Mouse (Mus musculus): ENCODE measurements around the gene Cmas. TPM values are rescaled to one million over a fixed set of nuclear protein-coding genes. Genes with fewer than 3 reads are reported as not detected.

Gene Cmas
- 10 to 100 TPM; 35.0 to 35.9 TPM for total RNA-seq (2021)
- polyA plus RNA-seq (2012; rRNA removed), result 11.7 and 18.5 TPM in 2 replicates
- long read RNA-seq, transcript Cmas-201 (8 exons, 1,760 nt), result major isoform, 55 of 58 reads
- long read RNA-seq, partial matches to known transcripts, result 1 of 58 reads
- long read RNA-seq, other reads (novel, unspliced or antisense), result 2 of 58 reads

GRCm38 (mm10) chr6:142756507-142757333, at the start of gene Cmas:
Gene Cmas, plus strand, starts transcription at chr6:142756686.
- no peaks in the 10 kb centered on the region for H3K27me3 ChIP-seq (ENCODE audit: control insufficient read depth, insufficient read depth, low read length)
- H3K27ac ChIP-seq, result peak within 1 kb of the TSS; percentile 81
- no peaks in the 10 kb centered on the region; the same call in 1 of the 2 replicates for H3K36me3 ChIP-seq (ENCODE audit: control insufficient read depth, insufficient read depth, low read length)
- H3K9ac ChIP-seq (ENCODE audit: low read depth, low read length), result peak within 1 kb of the TSS; percentile 93
- peak within 1 kb of the TSS; percentile 91 for H3K4me3 ChIP-seq
- intact Hi-C loops (cut with DNase I), result loop anchor here (2.0 to 5.0 kb wide), 2 partner anchors 374 to 409 kb away; partner anchors contain the start of gene Pyroxd1
- H3K4me1 ChIP-seq (ENCODE audit: control insufficient read depth, insufficient read depth, low read length), result peaks cover 2% of the 10 kb centered on the region
- DNase-seq, result peak; percentile 91 to 92
- 1% methylated on average over 66 of the region's 68 CpGs for WGBS
- H3K79me2 ChIP-seq (replicated peaks; ENCODE audit: control insufficient read depth, insufficient read depth, low read length), result peaks cover 2% of the 10 kb centered on the region
- TF ChIP-seq EP300 (IDR thresholded peaks at IDR 0.05; ENCODE audit: insufficient read depth, low read depth, low read length) (0 out of 2 replicates have a peak, but pooled peaks have one; percentile 22), POLR2A (IDR thresholded peaks at IDR 0.05; ENCODE audit: insufficient read depth, low read depth, low read length) (peak; percentile 57; the same call in 1 of the 2 replicates), CTCF (IDR thresholded peaks at IDR 0.05) (no peak)

- Histone ChIP-seq H3K27ac (no peak overlapping the region), H3K79me2 (replicated peaks; ENCODE audit: control insufficient read depth, insufficient read depth, low read length) (no peaks in the 10 kb centered on the region), H3K4me1 (ENCODE audit: control insufficient read depth, insufficient read depth, low read length) (peaks cover 5% of the 10 kb centered on the region), H3K36me3 (ENCODE audit: control insufficient read depth, insufficient read depth, low read length) (no peaks in the 10 kb centered on the region), H3K27me3 (ENCODE audit: control insufficient read depth, insufficient read depth, low read length) (no peaks in the 10 kb centered on the region), H3K9ac (ENCODE audit: low read depth, low read length) (no peak overlapping the region), H3K4me3 (no peak overlapping the region)
- WGBS, result 95% methylated on average over 3 of the region's 3 CpGs
- DNase-seq, result no peak
- intact Hi-C loops (cut with DNase I), result no loop called here
- TF ChIP-seq POLR2A (IDR thresholded peaks at IDR 0.05; ENCODE audit: insufficient read depth, low read depth, low read length) (no peak), CTCF (IDR thresholded peaks at IDR 0.05) (peak; percentile 58), EP300 (IDR thresholded peaks at IDR 0.05; ENCODE audit: insufficient read depth, low read depth, low read length) (no peak)
These were observed 49.8 kb upstream of the Cmas start for GRCm38 (mm10) chr6:142706688-142707087.

GRCm38 (mm10) chr6:142708369-142708768, 48.1 kb upstream of the Cmas start:
- DNase-seq, result peak in 1 of 2 experiments; percentile 15
- Histone ChIP-seq H3K36me3 (ENCODE audit: control insufficient read depth, insufficient read depth, low read length) (no peaks in the 10 kb centered on the region), H3K9ac (ENCODE audit: low read depth, low read length) (no peak overlapping the region), H3K27me3 (ENCODE audit: control insufficient read depth, insufficient read depth, low read length) (no peaks in the 10 kb centered on the region), H3K27ac (peak overlapping the region; percentile 52), H3K4me3 (no peak overlapping the region), H3K79me2 (replicated peaks; ENCODE audit: control insufficient read depth, insufficient read depth, low read length) (no peaks in the 10 kb centered on the region), H3K4me1 (ENCODE audit: control insufficient read depth, insufficient read depth, low read length) (peaks cover 5% of the 10 kb centered on the region)
- WGBS, result 34% methylated on average over 6 of the region's 6 CpGs
- TF ChIP-seq EP300 (IDR thresholded peaks at IDR 0.05; ENCODE audit: insufficient read depth, low read depth, low read length), result no peak
- no peak for TF ChIP-seq CTCF (IDR thresholded peaks at IDR 0.05)
- no peak for TF ChIP-seq POLR2A (IDR thresholded peaks at IDR 0.05; ENCODE audit: insufficient read depth, low read depth, low read length)
- intact Hi-C loops (cut with DNase I), result no loop called here

- Histone ChIP-seq H3K79me2 (replicated peaks; ENCODE audit: control insufficient read depth, insufficient read depth, low read length) (no peaks in the 10 kb centered on the region), H3K4me3 (no peak overlapping the region), H3K27me3 (ENCODE audit: control insufficient read depth, insufficient read depth, low read length) (no peaks in the 10 kb centered on the region), H3K9ac (ENCODE audit: low read depth, low read length) (no peak overlapping the region), H3K27ac (peak overlapping the region; percentile 49), H3K4me1 (ENCODE audit: control insufficient read depth, insufficient read depth, low read length) (peaks cover 5% of the 10 kb centered on the region), H3K36me3 (ENCODE audit: control insufficient read depth, insufficient read depth, low read length) (no peaks in the 10 kb centered on the region)
- TF ChIP-seq POLR2A (IDR thresholded peaks at IDR 0.05; ENCODE audit: insufficient read depth, low read depth, low read length) (no peak), CTCF (IDR thresholded peaks at IDR 0.05) (no peak), EP300 (IDR thresholded peaks at IDR 0.05; ENCODE audit: insufficient read depth, low read depth, low read length) (no peak)
- intact Hi-C loops (cut with DNase I), result no loop called here
- DNase-seq, result no peak
- WGBS, result 52% methylated on average over 6 of the region's 6 CpGs
These were observed 45.8 kb upstream of the Cmas start for GRCm38 (mm10) chr6:142710690-142711089.

DNA sequence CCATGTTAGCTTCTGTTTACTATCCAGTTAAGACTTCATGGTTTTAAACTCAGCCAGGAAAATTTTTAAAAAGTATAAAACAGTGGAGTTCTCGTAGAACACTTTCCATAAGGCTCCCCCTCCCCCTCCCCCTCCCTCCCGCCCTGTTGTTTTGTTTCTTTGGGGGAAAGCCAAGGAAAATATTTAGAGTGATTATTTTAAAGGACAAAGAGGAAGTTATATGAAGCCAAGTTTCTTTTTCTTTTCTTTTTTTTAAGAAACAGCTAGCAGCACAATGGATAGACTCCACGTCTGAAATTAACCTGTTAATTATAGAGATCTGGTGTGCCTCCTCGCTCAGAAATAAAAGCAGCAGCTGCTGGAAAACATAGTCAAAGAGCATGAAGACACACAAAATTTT, 45.4 kb upstream of the Cmas start:
- Histone ChIP-seq H3K9ac (ENCODE audit: low read depth, low read length) (no peak overlapping the region), H3K36me3 (ENCODE audit: control insufficient read depth, insufficient read depth, low read length) (no peaks in the 10 kb centered on the region), H3K4me3 (no peak overlapping the region), H3K4me1 (ENCODE audit: control insufficient read depth, insufficient read depth, low read length) (peaks cover 5% of the 10 kb centered on the region), H3K27me3 (ENCODE audit: control insufficient read depth, insufficient read depth, low read length) (no peaks in the 10 kb centered on the region), H3K27ac (peak overlapping the region; percentile 55), H3K79me2 (replicated peaks; ENCODE audit: control insufficient read depth, insufficient read depth, low read length) (no peaks in the 10 kb centered on the region)
- 26% methylated on average over 4 of the region's 4 CpGs for WGBS
- no peak for TF ChIP-seq POLR2A (IDR thresholded peaks at IDR 0.05; ENCODE audit: insufficient read depth, low read depth, low read length)
- TF ChIP-seq CTCF (IDR thresholded peaks at IDR 0.05), result no peak
- no peak for TF ChIP-seq EP300 (IDR thresholded peaks at IDR 0.05; ENCODE audit: insufficient read depth, low read depth, low read length)
- intact Hi-C loops (cut with DNase I), result no loop called here
- DNase-seq, result no peak

- Histone ChIP-seq H3K27me3 (ENCODE audit: control insufficient read depth, insufficient read depth, low read length) (no peaks in the 10 kb centered on the region), H3K4me3 (no peak overlapping the region), H3K36me3 (ENCODE audit: control insufficient read depth, insufficient read depth, low read length) (no peaks in the 10 kb centered on the region), H3K27ac (peak overlapping the region; percentile 32), H3K4me1 (ENCODE audit: control insufficient read depth, insufficient read depth, low read length) (peaks cover 2% of the 10 kb centered on the region; the same call in 1 of the 2 replicates), H3K79me2 (replicated peaks; ENCODE audit: control insufficient read depth, insufficient read depth, low read length) (no peaks in the 10 kb centered on the region), H3K9ac (ENCODE audit: low read depth, low read length) (no peak overlapping the region)
- TF ChIP-seq EP300 (IDR thresholded peaks at IDR 0.05; ENCODE audit: insufficient read depth, low read depth, low read length) (no peak), CTCF (IDR thresholded peaks at IDR 0.05) (no peak), POLR2A (IDR thresholded peaks at IDR 0.05; ENCODE audit: insufficient read depth, low read depth, low read length) (no peak)
- intact Hi-C loops (cut with DNase I), result no loop called here
- peak in 1 of 2 experiments; percentile 32 for DNase-seq
- WGBS, result 61% methylated on average over 8 of the region's 8 CpGs
These were observed 41.5 kb upstream of the Cmas start for GRCm38 (mm10) chr6:142715026-142715425.

Data from heart, adult 2 months (tissue).